10 mouse cellular contexts compared by ENCODE assay signal in the genomic region with DNA sequence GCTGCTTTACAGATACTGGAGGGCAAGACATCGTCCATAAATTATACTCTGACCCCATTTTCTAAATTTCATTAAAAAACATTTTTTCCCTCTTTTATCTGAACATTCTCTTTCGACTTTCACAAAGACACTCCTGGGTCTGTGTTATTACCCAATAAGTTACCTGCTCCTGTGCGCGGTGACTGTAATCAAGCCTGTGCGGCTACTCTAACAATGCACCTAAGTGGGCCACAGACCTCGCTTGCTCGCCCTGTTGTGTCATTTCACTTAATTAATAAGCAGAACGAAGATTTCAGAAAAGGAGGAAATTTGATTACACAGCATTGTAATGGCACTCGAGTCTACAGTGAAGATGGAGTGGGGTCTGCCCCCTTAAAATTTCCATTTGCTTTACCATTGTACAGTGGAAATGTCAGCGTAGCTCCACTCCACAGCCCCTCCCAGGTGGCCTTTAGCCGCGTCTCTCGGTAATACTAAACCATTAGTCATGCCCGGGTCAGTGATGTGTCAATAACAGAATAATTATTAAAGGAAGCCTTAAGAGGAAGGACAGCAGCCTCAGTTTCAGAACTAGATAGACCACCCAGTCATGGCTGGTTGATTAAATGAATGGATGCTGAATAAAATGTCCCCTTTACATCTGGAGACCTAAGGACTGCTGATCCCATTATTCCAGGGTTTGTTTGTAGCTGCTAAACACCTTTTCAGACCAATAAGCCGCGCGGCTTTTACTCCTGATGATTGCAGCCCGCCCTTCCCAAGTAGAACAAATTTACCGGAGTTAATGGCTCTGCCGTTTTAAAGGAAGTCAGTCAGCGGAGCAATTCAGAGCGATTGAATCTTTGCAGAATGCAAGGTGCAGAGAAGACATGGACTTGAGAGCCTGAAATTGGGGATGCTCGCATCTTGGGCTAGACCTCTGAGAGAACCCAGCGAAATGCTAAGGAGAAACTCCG.
DNase-seq lines count a peak whose midpoint lies in the region; ATAC-seq and TF ChIP-seq lines count a peak whose summit lies in the region.
"Had no signal": no experiment of that assay in that cellular context is flagged by ENCODE, and none has a peak within 500 bp of the region (broad histone marks: within the 10 kb centered on the region; RNA-seq: fewer than 3 reads in every experiment).

No protein-coding gene starts in this region.

- peak; percentile 19 for DNase-seq in kidney, postnatal 0 days (ENCODE audit: low spot score)
- no peak for DNase-seq in kidney, adult 18-20 months
- peak; percentile 43 for DNase-seq in forebrain, embryonic 14.5 days (ENCODE audit: low spot score)
- no peak for DNase-seq in left cerebral cortex, postnatal 36 days (ENCODE audit: low spot score in 2 of 2)
- DNase-seq in heart, adult 18-20 months = no peak
- no peak for DNase-seq in thymus, adult 2 months
- DNase-seq: heart, postnatal 14 days; liver, postnatal 0 days had no signal

- no peaks in the 10 kb centered on the region for H3K36me3 ChIP-seq in kidney, postnatal 0 days (ENCODE audit: insufficient read depth, low read length)
- no peaks in the 10 kb centered on the region for H3K36me3 ChIP-seq in forebrain, embryonic 14.5 days (ENCODE audit: control insufficient read depth, insufficient read depth, low read length)
- no peaks in the 10 kb centered on the region for H3K36me3 ChIP-seq in stomach, embryonic 16.5 days (ENCODE audit: control insufficient read depth, insufficient read depth, low read length)
- H3K36me3 ChIP-seq in thymus, adult 2 months (ENCODE audit: control insufficient read depth, insufficient read depth, low read length) = no peaks in the 10 kb centered on the region

- ATAC-seq in kidney, postnatal 0 days (replicated peaks; ENCODE audit: low FRiP score, low read depth) = no peak
- ATAC-seq in forebrain, embryonic 14.5 days = peak; percentile 48; the same call in 1 of the 2 replicates
- peak; percentile 44 for ATAC-seq in megakaryocyte progenitor cell, adult 5-6 weeks (replicated peaks; ENCODE audit: poor library complexity)
- ATAC-seq in stomach, embryonic 16.5 days (ENCODE audit: insufficient read depth, low FRiP score) = no peak
- ATAC-seq: liver, postnatal 0 days had no signal

- H3K27me3 ChIP-seq in kidney, postnatal 0 days (ENCODE audit: insufficient read depth, low read length) = no peaks in the 10 kb centered on the region
- no peaks in the 10 kb centered on the region for H3K27me3 ChIP-seq in forebrain, embryonic 14.5 days (replicated peaks; ENCODE audit: control insufficient read depth, insufficient read depth, low read length)
- no peaks in the 10 kb centered on the region for H3K27me3 ChIP-seq in stomach, embryonic 16.5 days (ENCODE audit: control insufficient read depth, insufficient read depth, low read length)
- H3K27me3 ChIP-seq in thymus, adult 2 months (ENCODE audit: control insufficient read depth, insufficient read depth, low read length) = no peaks in the 10 kb centered on the region

- no peak overlapping the region for H3K9ac ChIP-seq in kidney, postnatal 0 days (ENCODE audit: low read depth, low read length)
- 0 out of 2 replicates have a peak overlapping the region, but pooled peaks have one; percentile 13 for H3K9ac ChIP-seq in forebrain, embryonic 14.5 days (ENCODE audit: low read length)
- no peak overlapping the region for H3K9ac ChIP-seq in stomach, embryonic 16.5 days (ENCODE audit: low read length)
- H3K9ac ChIP-seq: liver, postnatal 0 days had no signal

- TF ChIP-seq CTCF in kidney, postnatal 0 days (IDR thresholded peaks at IDR 0.05; ENCODE audit: low read depth) = no peak
- no peak for TF ChIP-seq CTCF in thymus, adult 2 months (IDR thresholded peaks at IDR 0.05; ENCODE audit: borderline replicate concordance, control insufficient read depth, extremely low read depth, insufficient read depth, low read length, poor library complexity)

- H3K4me2 ChIP-seq in kidney, postnatal 0 days (ENCODE audit: low read length) = peak overlapping the region; percentile 34
- H3K4me2 ChIP-seq in forebrain, embryonic 14.5 days (ENCODE audit: low read length) = peak overlapping the region; percentile 35
- H3K4me2 ChIP-seq in stomach, embryonic 16.5 days (ENCODE audit: low read depth, low read length) = peak overlapping the region; percentile 23; the same call in 1 of the 2 replicates

- H3K4me1 ChIP-seq in kidney, postnatal 0 days (replicated peaks; ENCODE audit: insufficient read depth, low read length) = 0 out of 2 replicates have a peak, but pooled peaks cover 10% of the 10 kb centered on the region
- H3K4me1 ChIP-seq in forebrain, embryonic 14.5 days (ENCODE audit: control insufficient read depth, insufficient read depth, low read length) = peaks cover 4% of the 10 kb centered on the region
- no peaks in the 10 kb centered on the region for H3K4me1 ChIP-seq in stomach, embryonic 16.5 days (ENCODE audit: control insufficient read depth, insufficient read depth, low read length)
- H3K4me1 ChIP-seq in thymus, adult 2 months (replicated peaks; ENCODE audit: control insufficient read depth, insufficient read depth, low read length) = peaks cover 5% of the 10 kb centered on the region

- intact Hi-C loops in left cerebral cortex, postnatal 36 days (cut with DNase I) = no loop called here

- no peak overlapping the region for H3K4me3 ChIP-seq in kidney, postnatal 0 days (replicated peaks; ENCODE audit: low read depth, low read length)
- no peak overlapping the region for H3K4me3 ChIP-seq in forebrain, embryonic 14.5 days (ENCODE audit: low read depth, low read length)
- no peak overlapping the region for H3K4me3 ChIP-seq in stomach, embryonic 16.5 days (replicated peaks; ENCODE audit: low read length)
- no peak overlapping the region for H3K4me3 ChIP-seq in thymus, adult 2 months (ENCODE audit: control insufficient read depth, insufficient read depth, low read length)

- H3K9me3 ChIP-seq in kidney, postnatal 0 days (replicated peaks; ENCODE audit: low read length) = no peaks in the 10 kb centered on the region
- H3K9me3 ChIP-seq in forebrain, embryonic 14.5 days (replicated peaks; ENCODE audit: control insufficient read depth, low read length) = no peaks in the 10 kb centered on the region
- no peaks in the 10 kb centered on the region for H3K9me3 ChIP-seq in stomach, embryonic 16.5 days (replicated peaks; ENCODE audit: control insufficient read depth, low read length)

- no peak for TF ChIP-seq POLR2A in thymus, adult 2 months (IDR thresholded peaks at IDR 0.05; ENCODE audit: control insufficient read depth, extremely low read depth, insufficient read depth, low read length, poor library complexity)

- no peak overlapping the region for H3K27ac ChIP-seq in kidney, postnatal 0 days
- no peak overlapping the region for H3K27ac ChIP-seq in forebrain, embryonic 14.5 days (ENCODE audit: low read depth, low read length)
- H3K27ac ChIP-seq in stomach, embryonic 16.5 days (ENCODE audit: low read length) = no peak overlapping the region
- no peak overlapping the region for H3K27ac ChIP-seq in thymus, adult 2 months (ENCODE audit: control insufficient read depth, insufficient read depth, low read length)

- 46% methylated on average over 25 of the region's 25 CpGs for WGBS in kidney, postnatal 0 days
- WGBS in forebrain, embryonic 14.5 days = 35% methylated on average over 25 of the region's 25 CpGs
- WGBS in stomach, embryonic 16.5 days = 58% methylated on average over 25 of the region's 25 CpGs
- WGBS in thymus, adult 2 months = 87% methylated on average over 25 of the region's 25 CpGs

Comparison
In these comparisons a context has a peak if more than half of its experiments do, and no peak if none do; other contexts are left out.
1. DNase-seq: peak in kidney, postnatal 0 days (single experiment) and forebrain, embryonic 14.5 days (single experiment); none in kidney, adult 18-20 months (single experiment), left cerebral cortex, postnatal 36 days (0 of 2), heart, adult 18-20 months (0 of 2) and thymus, adult 2 months (single experiment).
2. ATAC-seq: peak in forebrain, embryonic 14.5 days (single experiment) and megakaryocyte progenitor cell, adult 5-6 weeks (single experiment); none in kidney, postnatal 0 days (single experiment) and stomach, embryonic 16.5 days (single experiment).
3. Peak in every context shown above with its lines, with median percentiles within 50 percentile points of each other: H3K4me2 ChIP-seq.